Mouse (Mus musculus) Patski (cell line): ENCODE data around the gene Dcaf5. TPM values are rescaled to one million over a fixed set of nuclear protein-coding genes. Genes with fewer than 3 reads are reported as not detected.

Experiments
- ATAC-seq: fragments of 100-300 bp; one replicate; pipeline ENCODE4 v1.8.0; 2021
- CTCF ChIA-PET: fragments of 350-600 bp; sonication (Branson Sonifier 250); formaldehyde crosslinking; loops from one replicate; lab custom pipeline; 2022; ENCODE audit warnings: inconsistent platforms; lab: Charles Lee
- POLR2A ChIA-PET: fragments of 350-600 bp; sonication (Branson Sonifier 250); formaldehyde crosslinking; loops from one replicate; lab custom pipeline; 2022; ENCODE audit warnings: antibody characterized with exemption, inconsistent platforms; lab: Charles Lee
- DNase-seq: peaks from one replicate; pipeline ENCODE4 v3.0.0-alpha.2; 2011; ENCODE audit warnings: low read depth, low spot score
- H3K27me3 ChIP-seq: fragments of 371-371 bp; one replicate; pipeline ENCODE4 v1.5.1; 2021
- CTCF ChIP-seq: fragments of 100-300 bp; IDR thresholded peaks from one replicate; pipeline ENCODE4 v1.5.1; 2021
- in situ Hi-C: fragments of 300-500 bp; cut with MboI; formaldehyde crosslinking; loops from 3 replicates; pipeline ENCODE4 v1.11.1; 2018; ENCODE audit warnings: low pct_unique_long_range_greater_than_20kb, mixed read lengths
- polyA plus RNA-seq: library from polyadenylated mRNA; unstranded; gene quantifications from one replicate; pipeline ENCODE4 v1.2.3, GENCODE M21; 2021

Dcaf5 gene
- polyA plus RNA-seq, 1 experiment from 2014 or later, result 33.2 TPM

DNA sequence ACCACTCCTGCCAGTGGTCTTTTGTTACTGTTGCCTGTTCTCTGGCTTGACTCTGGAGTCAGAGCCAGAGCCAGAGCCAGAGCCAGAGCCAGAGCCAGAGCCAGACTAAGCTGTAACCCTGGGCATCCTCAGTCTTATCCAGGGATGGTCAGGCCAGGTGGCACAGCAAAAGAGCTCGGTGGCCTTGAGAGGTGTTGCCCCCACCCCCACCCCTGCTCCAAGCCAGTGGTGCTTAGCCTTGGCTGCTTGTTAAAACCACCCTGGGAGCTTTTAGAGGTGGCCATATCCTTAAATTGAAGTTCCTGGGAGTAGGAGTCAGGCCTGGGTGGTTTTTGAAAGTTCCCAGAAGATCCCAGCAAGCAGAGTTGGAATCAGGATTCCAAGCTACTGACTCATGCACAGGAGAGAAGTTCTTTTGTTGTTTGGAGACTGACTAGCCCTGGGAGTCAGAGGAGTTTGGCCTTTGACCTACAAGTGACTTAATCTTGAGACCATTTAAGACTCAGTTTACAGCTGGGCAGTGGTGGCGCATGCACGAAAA lies 144.4 kb downstream of the Dcaf5 start:
- in situ Hi-C loops, result no loop called here
- ChIA-PET POLR2A (no interaction called here), CTCF (interaction anchor here (1.0 kb wide), 1 partner anchor 21 kb away, joined by 3 read pairs; no protein-coding TSS in a partner anchor)
- no peak for TF ChIP-seq CTCF
- H3K27me3 ChIP-seq, result no peaks in the 10 kb centered on the region
- ATAC-seq, result peak; percentile 71
- peak; percentile 85 for DNase-seq

DNA sequence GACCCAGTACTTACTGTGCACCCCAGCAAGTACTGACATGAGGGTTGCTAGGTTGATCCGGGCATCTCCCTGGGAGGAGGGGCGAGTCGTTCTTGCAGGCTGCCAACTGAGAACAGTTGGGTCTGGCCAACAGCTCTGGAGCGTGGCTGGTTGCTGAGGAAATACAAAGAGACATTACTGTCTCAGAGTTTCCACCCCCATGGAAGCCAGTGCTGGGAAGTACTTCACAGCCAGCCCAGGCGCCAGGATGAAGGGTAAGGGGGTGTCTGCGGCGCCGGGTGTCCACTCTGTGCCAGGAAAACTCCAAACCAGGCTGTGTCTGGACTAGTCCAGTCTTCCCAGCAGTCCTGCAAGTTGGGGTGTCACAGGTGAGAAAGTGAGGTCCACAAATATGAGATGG lies 145.4 kb downstream of the Dcaf5 start:
- in situ Hi-C loops, result no loop called here
- no peaks in the 10 kb centered on the region for H3K27me3 ChIP-seq
- ATAC-seq (no peak), DNase-seq (no peak)
- ChIA-PET CTCF (no interaction called here), POLR2A (no interaction called here)
- TF ChIP-seq CTCF, result no peak

DNA sequence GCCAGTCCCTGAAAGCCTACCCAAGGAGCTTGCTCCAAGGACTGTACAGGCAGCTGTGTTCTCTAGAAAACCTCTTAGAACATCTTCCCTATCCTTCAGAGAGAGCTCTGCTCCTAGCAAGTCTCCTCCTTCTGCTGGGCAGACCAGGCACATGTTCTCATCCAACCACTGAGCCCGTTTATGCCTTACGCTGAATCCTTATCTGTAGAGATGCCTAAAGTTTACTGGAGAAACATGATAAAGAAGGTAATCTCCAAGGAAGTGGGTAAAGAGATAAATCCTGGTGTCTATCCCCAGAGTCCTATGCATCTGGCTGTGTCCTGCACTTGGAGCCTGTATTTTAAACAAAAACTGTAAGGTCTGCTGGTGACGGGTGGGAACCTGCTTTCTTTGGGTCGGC lies 145.9 kb downstream of the Dcaf5 start:
- DNase-seq (no peak), ATAC-seq (no peak)
- CTCF ChIA-PET, result no interaction called here
- in situ Hi-C loops, result no loop called here
- POLR2A ChIA-PET, result interaction anchor here (0.5 kb wide), 1 partner anchor 19 kb away, joined by 7 read pairs; no protein-coding TSS in a partner anchor
- no peak for TF ChIP-seq CTCF
- no peaks in the 10 kb centered on the region for H3K27me3 ChIP-seq

DNA sequence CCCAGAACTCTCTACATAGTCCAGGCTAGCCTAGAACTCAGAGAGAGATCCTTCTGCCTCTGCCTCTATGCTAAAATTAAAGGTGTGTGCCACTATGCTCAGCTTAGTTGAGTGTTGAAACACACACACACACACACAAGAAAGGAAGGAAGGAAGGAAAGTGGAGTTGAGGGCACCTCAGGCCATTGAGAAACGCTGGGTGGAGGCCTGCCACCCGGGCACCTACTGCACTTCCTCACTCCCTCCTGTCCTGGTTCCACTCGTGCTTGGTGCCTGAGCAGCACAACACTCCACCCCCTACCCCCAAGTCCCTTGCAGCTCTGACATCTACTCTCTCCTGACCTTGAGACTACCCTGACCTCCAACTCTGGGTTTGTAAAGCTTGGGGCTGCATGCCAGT lies 146.7 kb downstream of the Dcaf5 start:
- H3K27me3 ChIP-seq, result no peaks in the 10 kb centered on the region
- in situ Hi-C loops, result no loop called here
- ChIA-PET CTCF (no interaction called here), POLR2A (interaction anchor here (0.5 kb wide), 1 partner anchor 18 kb away, joined by 7 read pairs; no protein-coding TSS in a partner anchor)
- no peak for ATAC-seq
- no peak for DNase-seq
- no peak for TF ChIP-seq CTCF

DNA sequence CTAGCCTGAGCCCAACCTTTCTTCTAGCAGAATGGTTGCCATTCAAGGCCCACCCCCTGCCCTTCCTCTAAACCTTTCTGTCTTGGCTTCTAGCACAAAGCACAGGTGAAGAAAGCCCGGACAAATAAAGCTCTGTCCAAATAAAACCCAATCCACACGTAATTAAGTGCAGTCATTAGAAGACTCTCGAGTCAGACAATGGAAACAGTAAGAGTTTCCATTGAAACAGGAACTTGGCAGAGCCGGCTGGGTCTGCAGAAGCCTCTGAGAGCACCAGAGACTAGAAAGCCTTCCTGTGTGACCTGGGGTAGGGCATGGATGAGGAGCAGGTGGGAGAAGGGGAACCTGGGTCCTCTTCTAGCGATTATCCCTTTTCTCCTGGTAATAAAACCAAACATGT lies 150.5 kb downstream of the Dcaf5 start:
- no peaks in the 10 kb centered on the region for H3K27me3 ChIP-seq
- DNase-seq (no peak), ATAC-seq (no peak)
- in situ Hi-C loops, result no loop called here
- POLR2A ChIA-PET, result no interaction called here
- CTCF ChIA-PET, result no interaction called here
- no peak for TF ChIP-seq CTCF

Other genes starting within 250 kb of the Dcaf5 start
- 279 TPM for gene Actn1, start 176.2 kb downstream of the Dcaf5 start, polyA plus RNA-seq
- 17.1 TPM for gene Exd2, start 26.5 kb upstream of the Dcaf5 start, polyA plus RNA-seq
- gene Galnt16, start 81.7 kb upstream of the Dcaf5 start, polyA plus RNA-seq, result 0.27 TPM
- gene Slc39a9, start 207.3 kb upstream of the Dcaf5 start, polyA plus RNA-seq, result 30.9 TPM
- gene Erh, start 207.7 kb upstream of the Dcaf5 start, polyA plus RNA-seq, result 183 TPM